Mouse (Mus musculus) heart, postnatal 0 days (tissue): ENCODE measurements around the gene Hspb9.

Source experiments
- CTCF ChIP-seq: IDR thresholded peaks from 2 replicates; pipeline ENCODE4 v1.5.1; 2016; ENCODE audit warnings: antibody characterized with exemption, control low read depth, low read depth
- EP300 ChIP-seq: IDR thresholded peaks from 2 replicates; pipeline ENCODE4 v1.6.1; 2016; ENCODE audit warnings: antibody characterized with exemption, low read depth

- no peak for TF ChIP-seq CTCF
- TF ChIP-seq EP300 = no peak
Observed at GRCm38 (mm10) chr11:100749469-100749868, 35.8 kb downstream of the Hspb9 start.
